Mouse (Mus musculus) lung, postnatal 0 days (tissue): ENCODE results near the gene Epb41l1.

ENCODE experiments used
- CTCF ChIP-seq: IDR thresholded peaks from 2 replicates; pipeline ENCODE4 v1.5.1; 2016; ENCODE audit warnings: antibody characterized with exemption, mild to moderate bottlenecking
- EP300 ChIP-seq: IDR thresholded peaks from 2 replicates; pipeline ENCODE4 v1.6.1; 2016; ENCODE audit warnings: antibody characterized with exemption, mild to moderate bottlenecking, control low read depth

DNA sequence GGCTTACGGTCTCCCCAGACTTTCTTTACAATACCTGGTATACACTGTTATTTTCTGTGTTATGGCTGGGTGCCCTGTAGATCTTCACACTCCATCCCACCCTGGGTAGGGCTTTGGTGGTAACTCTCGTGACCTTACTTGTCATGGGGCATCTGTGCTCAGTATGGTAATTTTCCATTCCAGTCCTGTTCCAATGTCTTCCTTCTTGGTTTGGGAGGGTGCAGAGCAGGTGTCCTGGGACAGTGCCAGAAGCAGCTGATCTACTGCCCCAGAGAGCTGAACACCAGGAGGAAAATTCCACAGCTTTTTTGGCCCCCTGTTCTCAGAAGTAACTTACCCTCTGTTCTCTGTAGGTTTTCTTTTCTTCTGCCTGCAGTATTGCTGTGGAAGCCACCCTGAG is 145.8 kb downstream of the Epb41l1 start:
- TF ChIP-seq CTCF (no peak), EP300 (no peak)
